Mouse (Mus musculus) embryonic facial prominence, embryonic 14.5 days (tissue): ENCODE data around the gene Dio2. TPM values are rescaled to one million over a fixed set of nuclear protein-coding genes. Genes with fewer than 3 reads are reported as not detected.
A peak's percentile ranks its signal among the peaks of the same experiment; 100 is the strongest.

Source experiments
- ATAC-seq: fragments of 200-750 bp; cut with Nextera tagmentation; 2 replicates; pipeline ENCODE4 v1.8.0; 2017; ENCODE audit warnings: low read depth, moderate number of reproducible peaks, moderate TSS enrichment
- DNase-seq: peaks from one replicate; pipeline ENCODE4 v3.0.0-alpha.2; 2015; ENCODE audit warnings: low spot score
- H3K27ac ChIP-seq: fragments of 300-500 bp; sonication (generic); replicated peaks from 2 replicates; pipeline ENCODE4 v1.5.1; 2014; ENCODE audit warnings: low read depth, mild to moderate bottlenecking, low read length, moderate library complexity
- H3K27me3 ChIP-seq: fragments of 300-500 bp; sonication (generic); replicated peaks from 2 replicates; pipeline ENCODE4 v1.6.1; 2014; ENCODE audit warnings: low read length; ENCODE audit not compliant: control insufficient read depth, insufficient read depth
- H3K36me3 ChIP-seq: fragments of 300-500 bp; sonication (generic); 2 replicates; pipeline ENCODE4 v1.6.1; 2014; ENCODE audit warnings: low read length, mixed read lengths; ENCODE audit not compliant: control insufficient read depth, insufficient read depth
- H3K4me1 ChIP-seq: fragments of 300-500 bp; sonication (generic); 2 replicates; pipeline ENCODE4 v1.6.1; 2014; ENCODE audit warnings: antibody characterized with exemption, low read length; ENCODE audit not compliant: control insufficient read depth, insufficient read depth
- H3K4me2 ChIP-seq: fragments of 300-500 bp; sonication (generic); 2 replicates; pipeline ENCODE4 v1.6.1; 2014; ENCODE audit warnings: low read depth, mild to moderate bottlenecking, low read length, moderate library complexity, mixed read lengths
- H3K4me3 ChIP-seq: fragments of 300-500 bp; sonication (generic); 2 replicates; pipeline ENCODE4 v1.5.1; 2014; ENCODE audit warnings: low read depth, mild to moderate bottlenecking, low read length
- H3K9ac ChIP-seq: fragments of 300-500 bp; sonication (generic); 2 replicates; pipeline ENCODE4 v1.6.1; 2014; ENCODE audit warnings: low read depth, mild to moderate bottlenecking, low read length, moderate library complexity, mixed read lengths
- H3K9me3 ChIP-seq: fragments of 300-500 bp; sonication (generic); 2 replicates; pipeline ENCODE4 v1.6.1; 2016; ENCODE audit warnings: low read length; ENCODE audit not compliant: control insufficient read depth
- WGBS: fragments of 180-500 bp; shearing (Covaris S2); extraction: QIAGEN DNeasy Blood & Tissue Kit; methylation state at CpG from one replicate; pipeline ENCODE4 v1.1.7; 2014; 5-methylcytosine and 5-hydroxymethylcytosine counted together
- polyA plus RNA-seq: library from polyadenylated mRNA; unstranded; fragments of >200 nt; fragmentation: Nextera tagmentation; extraction: Ambion mirVana; gene quantifications from 2 replicates; pipeline ENCODE4 v1.2.1, GENCODE M21; 2014

Gene Dio2
- polyA plus RNA-seq = 1.8 and 2.4 TPM in 2 replicates

DNA sequence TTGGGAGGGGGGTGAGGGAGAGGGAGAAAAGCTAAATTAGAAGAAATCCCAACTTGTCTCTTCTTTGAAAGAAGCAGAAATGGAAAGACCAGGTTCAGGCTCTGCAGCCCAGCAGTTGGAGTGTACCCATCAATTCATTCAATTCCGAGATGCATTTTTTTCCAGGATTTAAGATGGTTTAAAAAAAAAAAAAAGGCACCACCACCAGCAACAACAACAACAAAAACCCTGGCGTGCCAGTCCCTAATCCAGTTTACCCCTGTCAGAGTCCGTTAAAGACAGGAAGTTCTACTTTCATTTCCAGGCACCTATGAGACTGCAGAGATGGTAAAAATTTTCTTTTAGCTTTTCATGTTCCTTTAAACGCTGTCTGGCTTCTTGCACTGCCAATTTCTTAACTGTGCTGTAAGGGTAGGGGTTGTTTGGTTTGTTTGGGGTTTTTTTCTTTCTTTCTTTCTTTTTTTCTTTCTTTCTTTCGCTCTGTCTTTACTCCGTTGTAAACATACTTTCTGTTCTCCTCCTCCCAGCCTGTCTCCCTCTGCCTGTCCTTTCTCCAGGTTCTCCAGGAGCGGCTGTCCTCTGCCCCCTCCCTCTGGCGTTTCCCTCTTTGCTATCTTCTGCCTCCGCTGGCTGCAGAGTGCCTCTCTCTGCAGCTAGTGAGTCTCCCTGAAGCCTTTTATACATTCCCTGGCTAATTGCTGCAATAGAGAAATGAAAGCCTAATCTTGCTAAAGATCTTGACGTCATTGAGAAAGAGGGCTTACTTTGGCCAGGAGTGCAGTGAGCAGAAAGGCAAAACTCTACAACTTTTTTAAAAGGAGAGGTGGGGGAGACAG, at the start of gene Dio2:
TSS of gene Dio2 (minus strand) at position 51 of the 836 bp plus-strand sequence.
- WGBS = 11% methylated on average over 10 of the region's 10 CpGs
- H3K9me3 ChIP-seq = no peaks in the 10 kb centered on the region
- H3K4me1 ChIP-seq = no peaks in the 10 kb centered on the region; the same call in 1 of the 2 replicates
- peak; percentile 61 for DNase-seq
- ATAC-seq = peak; percentile 80
- H3K27me3 ChIP-seq = no peaks in the 10 kb centered on the region; the same call in 1 of the 2 replicates
- H3K27ac ChIP-seq = no peak within 1 kb of the TSS
- H3K4me2 ChIP-seq = peak within 1 kb of the TSS; percentile 58
- peak within 1 kb of the TSS; percentile 33 for H3K4me3 ChIP-seq
- H3K36me3 ChIP-seq = no peaks in the 10 kb centered on the region
- H3K9ac ChIP-seq = peak within 1 kb of the TSS; percentile 54

DNA sequence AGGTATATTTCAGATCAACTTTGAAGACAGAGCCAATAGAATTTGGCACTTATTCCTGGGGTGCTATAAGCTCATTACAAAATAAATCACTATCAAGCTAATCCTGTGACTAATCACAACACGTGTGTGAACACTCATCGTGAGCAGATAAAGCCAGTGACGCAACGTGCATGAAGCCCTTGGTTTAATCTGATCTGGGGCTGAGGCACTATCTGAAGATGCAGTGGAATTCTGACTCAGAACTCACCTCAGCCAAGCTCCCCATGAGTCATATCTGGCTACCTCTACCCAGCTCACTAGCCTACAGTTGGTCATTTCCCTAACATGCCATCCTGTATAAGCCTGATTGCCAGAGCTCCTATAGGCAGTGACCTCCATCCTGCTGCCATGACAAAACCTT, 43.2 kb upstream of the Dio2 start:
- Histone ChIP-seq H3K9me3 (no peaks in the 10 kb centered on the region), H3K27ac (no peak overlapping the region), H3K9ac (no peak overlapping the region), H3K4me3 (no peak overlapping the region), H3K4me1 (no peaks in the 10 kb centered on the region), H3K4me2 (no peak overlapping the region), H3K27me3 (no peaks in the 10 kb centered on the region), H3K36me3 (no peaks in the 10 kb centered on the region)
- DNase-seq (no peak), ATAC-seq (no peak)
- WGBS = 89% methylated on average over 4 of the region's 4 CpGs

DNA sequence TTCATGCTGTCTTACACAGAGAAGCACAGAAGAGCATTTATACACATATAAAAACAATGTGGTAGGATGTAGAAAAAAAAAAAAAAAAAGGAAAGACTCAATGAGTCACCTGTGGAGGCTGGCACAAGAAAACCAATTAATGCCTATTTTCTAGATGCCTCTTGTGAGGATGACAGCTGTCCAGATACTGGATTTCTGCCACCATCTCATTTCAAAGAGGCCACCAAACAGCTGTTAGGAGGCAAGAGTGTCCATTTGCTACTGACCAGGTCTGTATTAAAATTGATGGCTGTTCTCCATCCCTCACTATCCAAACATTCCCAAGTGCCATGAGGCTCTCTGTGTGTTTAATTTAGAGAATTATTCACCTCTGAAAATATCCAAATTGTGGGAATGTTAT, 6.5 kb upstream of the Dio2 start:
- H3K4me2 ChIP-seq = no peak overlapping the region
- ATAC-seq (no peak), DNase-seq (no peak)
- H3K4me1 ChIP-seq = no peaks in the 10 kb centered on the region
- no peak overlapping the region for H3K4me3 ChIP-seq
- H3K27me3 ChIP-seq = no peaks in the 10 kb centered on the region
- no peaks in the 10 kb centered on the region for H3K9me3 ChIP-seq
- no peak overlapping the region for H3K9ac ChIP-seq
- H3K27ac ChIP-seq = no peak overlapping the region
- no peaks in the 10 kb centered on the region for H3K36me3 ChIP-seq

DNA sequence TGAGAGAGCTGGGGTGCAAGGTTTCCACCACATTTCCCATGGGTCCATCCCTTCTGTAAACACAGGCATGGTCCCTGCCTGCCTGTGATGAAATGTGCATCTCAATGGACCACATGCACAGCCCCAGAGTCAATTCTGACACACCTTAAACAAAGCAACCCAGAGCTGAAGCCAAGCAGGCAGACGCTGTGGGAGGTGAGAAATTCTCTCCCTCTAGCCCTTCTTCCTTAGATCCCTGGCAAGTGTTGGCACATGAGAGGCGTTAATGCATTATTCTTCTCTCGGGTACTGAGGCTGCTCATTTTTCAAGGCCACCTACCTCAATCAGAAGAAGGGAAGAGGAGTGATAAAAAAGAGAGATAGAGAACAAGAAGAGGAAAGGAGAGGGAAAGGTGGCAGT, 5.4 kb upstream of the Dio2 start:
- no peaks in the 10 kb centered on the region for H3K27me3 ChIP-seq
- H3K4me3 ChIP-seq = no peak overlapping the region
- H3K4me1 ChIP-seq = no peaks in the 10 kb centered on the region
- no peak overlapping the region for H3K4me2 ChIP-seq
- no peak overlapping the region for H3K9ac ChIP-seq
- no peaks in the 10 kb centered on the region for H3K9me3 ChIP-seq
- H3K27ac ChIP-seq = no peak overlapping the region
- H3K36me3 ChIP-seq = no peaks in the 10 kb centered on the region
- 45% methylated on average over 3 of the region's 3 CpGs for WGBS
- ATAC-seq = peak; percentile 26; the same call in 1 of the 2 replicates
- DNase-seq = no peak

DNA sequence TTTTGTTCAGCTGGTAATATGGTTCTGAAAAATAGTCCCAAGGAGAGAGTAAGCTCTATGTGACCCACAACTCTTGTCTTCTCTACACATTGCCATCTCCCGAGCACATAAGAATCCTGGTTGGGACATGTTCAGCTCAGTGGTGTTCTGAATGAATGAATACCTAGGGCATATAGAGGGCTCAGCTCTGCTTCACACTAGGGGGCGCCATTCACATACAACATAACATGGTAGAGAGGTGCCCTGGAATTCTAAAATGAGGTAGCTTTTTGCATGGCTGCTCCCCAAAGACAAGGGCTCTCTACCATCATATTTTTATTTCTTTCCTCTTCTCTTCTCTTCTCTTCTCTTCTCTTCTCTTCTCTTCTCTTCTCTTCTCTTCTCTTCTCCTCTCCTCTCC, 2.2 kb upstream of the Dio2 start:
- H3K36me3 ChIP-seq = no peaks in the 10 kb centered on the region
- no peak overlapping the region for H3K27ac ChIP-seq
- WGBS = 34% methylated on average over 2 of the region's 2 CpGs
- H3K4me1 ChIP-seq = no peaks in the 10 kb centered on the region; the same call in 1 of the 2 replicates
- H3K27me3 ChIP-seq = no peaks in the 10 kb centered on the region; the same call in 1 of the 2 replicates
- no peak overlapping the region for H3K9ac ChIP-seq
- ATAC-seq (peak; percentile 80), DNase-seq (peak; percentile 76)
- no peaks in the 10 kb centered on the region for H3K9me3 ChIP-seq
- H3K4me2 ChIP-seq = no peak overlapping the region
- no peak overlapping the region for H3K4me3 ChIP-seq

DNA sequence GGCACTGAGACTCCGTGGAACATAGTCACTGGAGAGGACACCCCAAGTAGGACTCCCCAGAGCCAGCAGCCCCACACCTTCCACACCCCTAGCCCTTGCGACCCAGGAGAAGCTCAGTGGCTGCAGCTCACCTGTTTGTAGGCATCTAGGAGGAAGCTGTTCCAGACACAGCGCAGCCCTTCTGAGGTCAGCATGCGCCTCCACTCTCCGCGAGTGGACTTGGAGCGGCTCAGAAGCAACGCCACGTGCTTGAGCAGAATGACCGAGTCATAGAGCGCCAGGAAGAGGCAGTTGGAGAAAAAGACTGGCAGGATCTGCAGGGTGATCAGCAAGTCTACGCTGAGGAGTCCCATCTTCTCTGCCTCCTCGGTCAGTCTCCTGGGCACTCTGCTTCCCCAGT, 306 bp downstream of the Dio2 start:
- Histone ChIP-seq H3K27me3 (no peaks in the 10 kb centered on the region; the same call in 1 of the 2 replicates), H3K36me3 (no peaks in the 10 kb centered on the region), H3K9me3 (no peaks in the 10 kb centered on the region), H3K27ac (no peak overlapping the region), H3K9ac (peak overlapping the region; percentile 54; the same call in 1 of the 2 replicates), H3K4me1 (no peaks in the 10 kb centered on the region; the same call in 1 of the 2 replicates), H3K4me3 (peak overlapping the region; percentile 33), H3K4me2 (peak overlapping the region; percentile 58)
- WGBS = 74% methylated on average over 13 of the region's 13 CpGs
- no peak for DNase-seq
- peak; percentile 23; the same call in 1 of the 2 replicates for ATAC-seq

DNA sequence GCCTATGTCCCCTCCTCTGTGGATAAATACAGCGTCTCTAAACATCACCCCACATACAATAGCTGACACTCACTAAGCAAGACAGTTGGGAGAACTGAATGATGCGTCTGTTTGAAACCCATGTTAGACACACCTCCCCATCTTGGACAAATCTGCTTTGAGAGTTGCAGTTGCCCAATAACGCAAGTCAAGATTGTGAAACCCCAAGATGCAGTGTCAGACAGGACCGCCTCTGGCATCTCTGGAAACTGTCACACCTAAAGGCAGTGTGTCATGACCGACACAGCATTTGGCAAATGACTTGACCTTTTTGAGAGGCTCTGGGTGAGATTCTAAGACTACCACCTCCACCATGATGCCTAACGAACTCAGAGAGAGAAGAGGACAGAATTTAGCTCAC, 2.8 kb downstream of the Dio2 start:
- WGBS = 79% methylated on average over 6 of the region's 6 CpGs
- no peak overlapping the region for H3K9ac ChIP-seq
- H3K36me3 ChIP-seq = no peaks in the 10 kb centered on the region
- ATAC-seq = no peak
- no peak overlapping the region for H3K27ac ChIP-seq
- no peak overlapping the region for H3K4me3 ChIP-seq
- H3K4me1 ChIP-seq = no peaks in the 10 kb centered on the region; the same call in 1 of the 2 replicates
- H3K9me3 ChIP-seq = no peaks in the 10 kb centered on the region
- DNase-seq = no peak
- no peaks in the 10 kb centered on the region; the same call in 1 of the 2 replicates for H3K27me3 ChIP-seq
- H3K4me2 ChIP-seq = no peak overlapping the region

DNA sequence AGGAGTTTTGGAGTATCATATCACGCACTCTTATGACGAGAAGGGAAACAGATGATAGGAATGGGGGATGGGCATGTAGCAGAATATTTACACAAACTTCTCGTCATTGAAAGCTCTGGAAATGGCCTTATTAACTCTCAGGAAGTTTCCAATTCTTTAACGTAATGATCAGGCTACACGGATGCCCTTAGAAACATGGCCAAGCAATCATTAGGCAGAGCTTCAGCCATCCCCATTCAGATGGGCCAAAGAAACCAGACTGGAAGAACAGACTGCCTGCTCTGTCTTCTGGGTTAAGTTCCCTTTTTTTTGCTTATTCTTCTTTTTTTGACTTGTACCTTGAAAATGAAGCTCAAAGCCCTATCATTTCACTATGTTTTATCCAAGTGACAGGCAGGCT, 3.7 kb downstream of the Dio2 start:
- Histone ChIP-seq H3K4me3 (no peak overlapping the region), H3K36me3 (no peaks in the 10 kb centered on the region), H3K27ac (no peak overlapping the region), H3K9ac (no peak overlapping the region), H3K27me3 (no peaks in the 10 kb centered on the region; the same call in 1 of the 2 replicates), H3K9me3 (no peaks in the 10 kb centered on the region), H3K4me2 (no peak overlapping the region), H3K4me1 (no peaks in the 10 kb centered on the region; the same call in 1 of the 2 replicates)
- DNase-seq = no peak
- WGBS = 64% methylated on average over 5 of the region's 5 CpGs
- no peak for ATAC-seq
